ENCODE assay signal across 26 mouse cellular contexts in the genomic region with DNA sequence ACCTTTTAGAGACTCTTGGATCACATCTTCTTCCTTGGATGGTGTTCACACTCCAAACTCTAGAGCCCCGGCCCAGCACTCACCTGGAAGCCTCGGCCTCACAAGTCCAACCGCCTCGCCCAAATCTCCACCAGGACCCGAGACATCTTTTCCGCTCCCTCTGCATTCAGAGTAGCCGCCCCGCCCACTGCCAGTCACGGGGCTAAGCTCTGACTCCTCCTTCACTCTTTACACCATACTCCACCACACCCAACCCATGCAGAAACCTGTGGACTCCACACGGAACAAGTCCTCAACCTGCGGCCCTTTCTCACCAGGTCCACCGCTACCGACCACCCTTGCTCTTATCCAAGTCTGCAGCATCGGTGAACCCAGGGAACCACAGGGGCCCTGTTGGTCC. TPM values are rescaled to one million over a fixed set of nuclear protein-coding genes. Genes with fewer than 3 reads are reported as not detected.
DNase-seq lines count a peak whose midpoint lies in the region; ATAC-seq and TF ChIP-seq lines count a peak whose summit lies in the region.
"Had no signal": no experiment of that assay in that cellular context is flagged by ENCODE, and none has a peak within 500 bp of the region (broad histone marks: within the 10 kb centered on the region; RNA-seq: fewer than 3 reads in every experiment).

No protein-coding gene starts in this region.

- TF ChIP-seq POLR2A in lung, adult 2 months (IDR thresholded peaks at IDR 0.05; ENCODE audit: borderline replicate concordance, extremely low read depth, low read depth, low read length) = no peak

- DNase-seq in ES-CJ7 (ENCODE audit: low read depth, low spot score) (peak; percentile 72), ZHBTc4 (ENCODE audit: low read depth, low spot score) (peak; percentile 90)
- peak; percentile 34 for DNase-seq in stomach, postnatal 0 days (ENCODE audit: low spot score)
- no peak for DNase-seq in B cell, adult 2 months
- no peak for DNase-seq in lung, adult 2 months
- DNase-seq: adrenal gland, adult 8-10 months; cerebellum, adult 2 months; cerebellum, postnatal 25 days; gastrocnemius, postnatal 14 days; kidney, adult 18-20 months; kidney, postnatal 36 days; liver; lung, embryonic 14.5 days; lung, postnatal 14 days; right cerebral cortex, postnatal 4 days; thymus, postnatal 14 days had no signal

- no peak overlapping the region for H3K4me2 ChIP-seq in intestine, embryonic 15.5 days (replicated peaks)
- H3K4me2 ChIP-seq in intestine, postnatal 0 days (replicated peaks; ENCODE audit: low read depth) = no peak overlapping the region
- no peak overlapping the region for H3K4me2 ChIP-seq in stomach, postnatal 0 days (replicated peaks; ENCODE audit: low read depth)
- H3K4me2 ChIP-seq: forebrain, embryonic 13.5 days; heart, embryonic 13.5 days; lung, embryonic 14.5 days; midbrain, embryonic 11.5 days; neural tube, embryonic 13.5 days had no signal

- no peak overlapping the region for H3K9ac ChIP-seq in intestine, embryonic 15.5 days
- H3K9ac ChIP-seq in intestine, postnatal 0 days (ENCODE audit: low read depth, low read length) = no peak overlapping the region
- H3K9ac ChIP-seq in stomach, postnatal 0 days (ENCODE audit: low read length) = no peak overlapping the region
- H3K9ac ChIP-seq: forebrain, embryonic 13.5 days; liver, embryonic 14.5 days; lung, embryonic 14.5 days; neural tube, embryonic 13.5 days had no signal

- 84% methylated on average over 14 of the region's 14 CpGs for WGBS in intestine, embryonic 15.5 days
- 79% methylated on average over 14 of the region's 14 CpGs for WGBS in intestine, postnatal 0 days
- WGBS in stomach, postnatal 0 days = 73% methylated on average over 14 of the region's 14 CpGs
- WGBS in lung, adult 2 months = 89% methylated on average over 14 of the region's 14 CpGs

- no peaks in the 10 kb centered on the region for H3K36me3 ChIP-seq in intestine, embryonic 15.5 days
- no peaks in the 10 kb centered on the region for H3K36me3 ChIP-seq in intestine, postnatal 0 days (ENCODE audit: control insufficient read depth, insufficient read depth)
- no peaks in the 10 kb centered on the region for H3K36me3 ChIP-seq in stomach, postnatal 0 days (ENCODE audit: control insufficient read depth, insufficient read depth, low read length)
- H3K36me3 ChIP-seq: heart, embryonic 13.5 days; neural tube, embryonic 13.5 days had no signal

- H3K4me1 ChIP-seq in intestine, embryonic 15.5 days (replicated peaks) = no peaks in the 10 kb centered on the region
- H3K4me1 ChIP-seq in intestine, postnatal 0 days (replicated peaks; ENCODE audit: control insufficient read depth, insufficient read depth, low read length) = 0 out of 2 replicates have a peak, but pooled peaks cover 4% of the 10 kb centered on the region
- H3K4me1 ChIP-seq in stomach, postnatal 0 days (replicated peaks; ENCODE audit: control insufficient read depth, insufficient read depth) = no peaks in the 10 kb centered on the region
- peaks cover 3% of the 10 kb centered on the region for H3K4me1 ChIP-seq in lung, adult 2 months (ENCODE audit: control insufficient read depth, insufficient read depth, low read length)
- H3K4me1 ChIP-seq: forebrain, embryonic 13.5 days had no signal

- H3K27me3 ChIP-seq in intestine, embryonic 15.5 days (replicated peaks) = no peaks in the 10 kb centered on the region
- H3K27me3 ChIP-seq in intestine, postnatal 0 days (replicated peaks; ENCODE audit: control insufficient read depth, insufficient read depth, low read length) = no peaks in the 10 kb centered on the region
- H3K27me3 ChIP-seq in stomach, postnatal 0 days (ENCODE audit: control insufficient read depth, insufficient read depth, low read length) = no peaks in the 10 kb centered on the region
- H3K27me3 ChIP-seq: CH12.LX; forebrain, embryonic 13.5 days; heart, embryonic 13.5 days; neural tube, embryonic 13.5 days had no signal

- no peak for TF ChIP-seq CTCF in intestine, postnatal 0 days (IDR thresholded peaks at IDR 0.05; ENCODE audit: low read depth)
- TF ChIP-seq CTCF in stomach, postnatal 0 days (IDR thresholded peaks at IDR 0.05; ENCODE audit: low read depth) = no peak
- TF ChIP-seq CTCF in lung, adult 2 months (IDR thresholded peaks at IDR 0.05; ENCODE audit: insufficient read depth, low read length) = no peak

- no peaks in the 10 kb centered on the region for H3K9me3 ChIP-seq in intestine, embryonic 15.5 days
- H3K9me3 ChIP-seq in intestine, postnatal 0 days (ENCODE audit: control insufficient read depth) = no peaks in the 10 kb centered on the region
- no peaks in the 10 kb centered on the region for H3K9me3 ChIP-seq in stomach, postnatal 0 days (ENCODE audit: control insufficient read depth, low read length)
- H3K9me3 ChIP-seq: forebrain, embryonic 13.5 days; heart, embryonic 13.5 days had no signal

- no peak overlapping the region for H3K4me3 ChIP-seq in intestine, embryonic 15.5 days (replicated peaks)
- no peak overlapping the region for H3K4me3 ChIP-seq in intestine, postnatal 0 days (ENCODE audit: low read depth, low read length)
- no peak overlapping the region for H3K4me3 ChIP-seq in stomach, postnatal 0 days (ENCODE audit: low read depth, low read length)
- no peak overlapping the region for H3K4me3 ChIP-seq in lung, adult 2 months (replicated peaks; ENCODE audit: extremely low read depth, low read depth, low read length)
- H3K4me3 ChIP-seq: forebrain, embryonic 13.5 days; heart, embryonic 13.5 days; layer of hippocampus, adult 2 months; left cerebral cortex, adult 2 months; neural tube, embryonic 13.5 days had no signal

- no peak for TF ChIP-seq EP300 in stomach, postnatal 0 days (optimal IDR thresholded peaks at IDR 0.05)

- peak; percentile 58; the same call in 1 of the 2 replicates for ATAC-seq in intestine, embryonic 15.5 days
- no peak for ATAC-seq in intestine, postnatal 0 days
- no peak; the same call in 1 of the 2 replicates for ATAC-seq in stomach, postnatal 0 days (ENCODE audit: low FRiP score, low TSS enrichment)
- ATAC-seq: forebrain, embryonic 13.5 days had no signal

- no peak overlapping the region for H3K27ac ChIP-seq in intestine, embryonic 15.5 days
- H3K27ac ChIP-seq in intestine, postnatal 0 days (ENCODE audit: low read depth, low read length) = no peak overlapping the region
- H3K27ac ChIP-seq in stomach, postnatal 0 days (replicated peaks) = no peak overlapping the region
- H3K27ac ChIP-seq: forebrain, embryonic 13.5 days; layer of hippocampus, adult 2 months; left cerebral cortex, adult 2 months; liver, embryonic 14.5 days; neural tube, embryonic 13.5 days had no signal

RNA-seq across cellular contexts. Expression of a gene that starts 23.7 kb away (rescaled TPM):
- polyA plus RNA-seq in intestine, embryonic 15.5 days (2015; fragmentation: Nextera tagmentation; extraction: Ambion mirVana) = 32.0 and 35.4 TPM in 2 replicates
- polyA plus RNA-seq in intestine, postnatal 0 days (2015; fragmentation: Nextera tagmentation; extraction: Ambion mirVana) = 18.7 and 21.7 TPM in 2 replicates
- polyA plus RNA-seq in stomach, postnatal 0 days (2015; fragmentation: Nextera tagmentation; extraction: Ambion mirVana) = 16.8 and 18.3 TPM in 2 replicates
- polyA plus RNA-seq in lung, adult 2 months (2012; rRNA removed) = 11.7 and 24.6 TPM in 2 replicates

Comparison
In these comparisons a context has a peak if more than half of its experiments do, and no peak if none do; other contexts are left out.
1. DNase-seq: peak in ES-CJ7 (single experiment), ZHBTc4 (single experiment) and stomach, postnatal 0 days (single experiment); none in B cell, adult 2 months (0 of 2) and lung, adult 2 months (single experiment).